Mouse (Mus musculus) lung, embryonic 16.5 days (tissue): Measurements from ENCODE around the gene Rbm33. TPM values are rescaled to one million over a fixed set of nuclear protein-coding genes. Genes with fewer than 3 reads are reported as not detected.
A peak's percentile ranks its signal among the peaks of the same experiment; 100 is the strongest.

Source experiments
- ATAC-seq: fragments of 200-750 bp; cut with Nextera tagmentation; 2 replicates; pipeline ENCODE4 v1.8.0; 2017; ENCODE audit warnings: low read depth, mild to moderate bottlenecking, moderate library complexity
- H3K27ac ChIP-seq: fragments of 300-500 bp; sonication (generic); 2 replicates; pipeline ENCODE4 v1.5.1; 2014; ENCODE audit warnings: mild to moderate bottlenecking, control low read depth, low read length
- H3K27me3 ChIP-seq: fragments of 300-500 bp; sonication (generic); 2 replicates; pipeline ENCODE4 v1.6.1; 2014; ENCODE audit warnings: low read depth, low read length, mixed read lengths; ENCODE audit not compliant: control insufficient read depth, insufficient read depth
- H3K36me3 ChIP-seq: fragments of 300-500 bp; sonication (generic); 2 replicates; pipeline ENCODE4 v1.6.1; 2014; ENCODE audit warnings: low read length; ENCODE audit not compliant: control insufficient read depth, insufficient read depth
- H3K4me1 ChIP-seq: fragments of 300-500 bp; sonication (generic); replicated peaks from 2 replicates; pipeline ENCODE4 v1.6.1; 2014; ENCODE audit warnings: low read length, mixed read lengths; ENCODE audit not compliant: control insufficient read depth, insufficient read depth
- H3K4me2 ChIP-seq: fragments of 300-500 bp; sonication (generic); 2 replicates; pipeline ENCODE4 v1.6.1; 2014; ENCODE audit warnings: low read depth, low read length, control low read depth
- H3K4me3 ChIP-seq: fragments of 300-500 bp; sonication (generic); 2 replicates; pipeline ENCODE4 v1.5.1; 2014; ENCODE audit warnings: mild to moderate bottlenecking, low read length, control low read depth
- H3K9ac ChIP-seq: fragments of 300-500 bp; sonication (generic); 2 replicates; pipeline ENCODE4 v1.6.1; 2014; ENCODE audit warnings: low read length, control low read depth
- H3K9me3 ChIP-seq: fragments of 300-500 bp; sonication (generic); 2 replicates; pipeline ENCODE4 v1.6.1; 2016; ENCODE audit warnings: low read length; ENCODE audit not compliant: control insufficient read depth
- WGBS: fragments of 180-500 bp; shearing (Covaris S2); extraction: QIAGEN DNeasy Blood & Tissue Kit; methylation state at CpG from one replicate; pipeline ENCODE4 v1.1.7; 2014; 5-methylcytosine and 5-hydroxymethylcytosine counted together
- polyA plus RNA-seq: library from polyadenylated mRNA; unstranded; fragments of >200 nt; fragmentation: Nextera tagmentation; extraction: Ambion mirVana; gene quantifications from 2 replicates; pipeline ENCODE4 v1.2.1, GENCODE M21; 2015

Rbm33 gene
- polyA plus RNA-seq, 1 experiment from 2014 or later = 12.1 TPM

- no peak overlapping the region for H3K4me3 ChIP-seq
- H3K4me2 ChIP-seq = no peak overlapping the region
- no peak overlapping the region for H3K9ac ChIP-seq
- H3K9me3 ChIP-seq = no peaks in the 10 kb centered on the region
- no peak overlapping the region for H3K27ac ChIP-seq
- H3K36me3 ChIP-seq = peaks cover 40% of the 10 kb centered on the region
- no peak for ATAC-seq
- no peaks in the 10 kb centered on the region for H3K4me1 ChIP-seq
- H3K27me3 ChIP-seq = no peaks in the 10 kb centered on the region
Measured at GRCm38 (mm10) chr5:28355614-28356013, 38.7 kb downstream of the Rbm33 start.

- peaks cover 52% of the 10 kb centered on the region for H3K36me3 ChIP-seq
- H3K9me3 ChIP-seq = no peaks in the 10 kb centered on the region
- no peak overlapping the region for H3K9ac ChIP-seq
- H3K4me3 ChIP-seq = no peak overlapping the region
- H3K4me2 ChIP-seq = no peak overlapping the region
- 84% methylated on average over 2 of the region's 2 CpGs for WGBS
- H3K27ac ChIP-seq = no peak overlapping the region
- H3K4me1 ChIP-seq = no peaks in the 10 kb centered on the region
- ATAC-seq = no peak
- H3K27me3 ChIP-seq = no peaks in the 10 kb centered on the region
Measured at GRCm38 (mm10) chr5:28360745-28361144, 43.8 kb downstream of the Rbm33 start.

GRCm38 (mm10) chr5:28368056-28368455, 51.1 kb downstream of the Rbm33 start:
- WGBS = 37% methylated on average over 2 of the region's 2 CpGs
- H3K4me3 ChIP-seq = no peak overlapping the region

GRCm38 (mm10) chr5:28370836-28371235, 53.9 kb downstream of the Rbm33 start:
- peak overlapping the region; percentile 63 for H3K27ac ChIP-seq
- H3K36me3 ChIP-seq = peaks cover 12% of the 10 kb centered on the region; the same call in 1 of the 2 replicates
- H3K9me3 ChIP-seq = no peaks in the 10 kb centered on the region
- H3K4me3 ChIP-seq = no peak overlapping the region
- H3K4me1 ChIP-seq = peaks cover 5% of the 10 kb centered on the region; the same call in 1 of the 2 replicates
- H3K27me3 ChIP-seq = no peaks in the 10 kb centered on the region
- H3K9ac ChIP-seq = no peak overlapping the region
- no peak overlapping the region for H3K4me2 ChIP-seq
- ATAC-seq = peak; percentile 90

More at GRCm38 (mm10) chr5:28368056-28368455, 51.1 kb downstream of the Rbm33 start:
- Histone ChIP-seq H3K9me3 (no peaks in the 10 kb centered on the region), H3K27ac (0 out of 2 replicates have a peak overlapping the region, but pooled peaks have one; percentile 22), H3K9ac (no peak overlapping the region), H3K27me3 (no peaks in the 10 kb centered on the region), H3K4me2 (no peak overlapping the region), H3K36me3 (peaks cover 30% of the 10 kb centered on the region), H3K4me1 (peaks cover 5% of the 10 kb centered on the region; the same call in 1 of the 2 replicates)
- ATAC-seq = no peak

GRCm38 (mm10) chr5:28372172-28372664, 55.3 kb downstream of the Rbm33 start:
- Histone ChIP-seq H3K9ac (no peak overlapping the region), H3K9me3 (no peaks in the 10 kb centered on the region), H3K4me3 (no peak overlapping the region), H3K4me1 (peaks cover 5% of the 10 kb centered on the region; the same call in 1 of the 2 replicates), H3K27me3 (no peaks in the 10 kb centered on the region), H3K27ac (no peak overlapping the region), H3K36me3 (peaks cover 12% of the 10 kb centered on the region; the same call in 1 of the 2 replicates), H3K4me2 (no peak overlapping the region)
- 91% methylated on average over 1 of the region's 1 CpGs for WGBS
- no peak for ATAC-seq

GRCm38 (mm10) chr5:28373498-28374427, 56.8 kb downstream of the Rbm33 start:
- Histone ChIP-seq H3K9me3 (no peaks in the 10 kb centered on the region), H3K27me3 (no peaks in the 10 kb centered on the region), H3K4me1 (no peaks in the 10 kb centered on the region; the same call in 1 of the 2 replicates), H3K27ac (no peak overlapping the region), H3K9ac (no peak overlapping the region), H3K36me3 (peaks cover 12% of the 10 kb centered on the region; the same call in 1 of the 2 replicates), H3K4me2 (no peak overlapping the region), H3K4me3 (no peak overlapping the region)
- no peak for ATAC-seq
- 86% methylated on average over 2 of the region's 2 CpGs for WGBS

GRCm38 (mm10) chr5:28377299-28377698, 60.4 kb downstream of the Rbm33 start:
- peaks cover 18% of the 10 kb centered on the region for H3K36me3 ChIP-seq
- H3K9me3 ChIP-seq = no peaks in the 10 kb centered on the region
- H3K27ac ChIP-seq = no peak overlapping the region
- no peak for ATAC-seq
- no peak overlapping the region for H3K4me2 ChIP-seq
- no peak overlapping the region for H3K9ac ChIP-seq
- H3K4me3 ChIP-seq = no peak overlapping the region
- no peaks in the 10 kb centered on the region for H3K27me3 ChIP-seq
- H3K4me1 ChIP-seq = no peaks in the 10 kb centered on the region

GRCm38 (mm10) chr5:28382289-28382688, 65.4 kb downstream of the Rbm33 start:
- WGBS = 78% methylated on average over 1 of the region's 1 CpGs
- no peaks in the 10 kb centered on the region for H3K9me3 ChIP-seq

GRCm38 (mm10) chr5:28386783-28387182, 69.9 kb downstream of the Rbm33 start:
- Histone ChIP-seq H3K9me3 (no peaks in the 10 kb centered on the region), H3K9ac (no peak overlapping the region), H3K4me1 (no peaks in the 10 kb centered on the region), H3K36me3 (peaks cover 22% of the 10 kb centered on the region), H3K4me2 (no peak overlapping the region), H3K4me3 (no peak overlapping the region), H3K27ac (no peak overlapping the region), H3K27me3 (no peaks in the 10 kb centered on the region)
- 87% methylated on average over 3 of the region's 3 CpGs for WGBS
- no peak for ATAC-seq

More at GRCm38 (mm10) chr5:28382289-28382688, 65.4 kb downstream of the Rbm33 start:
- H3K4me3 ChIP-seq = no peak overlapping the region
- no peak for ATAC-seq
- H3K27ac ChIP-seq = no peak overlapping the region
- no peak overlapping the region for H3K4me2 ChIP-seq
- peaks cover 14% of the 10 kb centered on the region for H3K36me3 ChIP-seq
- no peaks in the 10 kb centered on the region for H3K4me1 ChIP-seq
- no peaks in the 10 kb centered on the region for H3K27me3 ChIP-seq
- no peak overlapping the region for H3K9ac ChIP-seq
